In the genomic region with DNA sequence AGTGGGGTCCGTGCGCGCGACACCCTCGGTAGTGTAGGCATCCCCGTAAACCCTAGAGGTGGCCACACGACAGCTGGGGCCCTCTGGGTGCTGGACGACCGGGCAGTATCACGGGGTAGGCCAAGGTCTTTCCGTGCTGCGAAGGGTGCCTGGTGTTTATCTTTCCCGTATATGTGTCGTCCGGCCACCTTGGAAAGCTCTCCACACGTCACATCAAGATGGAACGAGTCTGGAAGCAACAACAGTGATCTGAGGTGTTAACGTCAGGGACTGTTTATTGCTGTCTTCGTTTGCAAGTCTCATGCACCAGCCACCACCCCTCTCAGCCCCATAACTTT, we compare ENCODE assay signal across 9 mouse cellular contexts. TPM values are rescaled to one million over a fixed set of nuclear protein-coding genes. Genes with fewer than 3 reads are reported as not detected.
DNase-seq lines count a peak whose midpoint lies in the region; ATAC-seq and TF ChIP-seq lines count a peak whose summit lies in the region.
"Had no signal": no experiment of that assay in that cellular context is flagged by ENCODE, and none has a peak within 500 bp of the region (broad histone marks: within the 10 kb centered on the region; RNA-seq: fewer than 3 reads in every experiment).

No protein-coding gene starts in this region.

- DNase-seq in gastrocnemius, postnatal 25 days, result peak; percentile 18
- no peak for DNase-seq in gastrocnemius, postnatal 10 days
- no peak for DNase-seq in kidney, adult 9 months
- no peak for DNase-seq in right cerebral cortex, postnatal 14 days

- no peak for TF ChIP-seq CTCF in small intestine, adult 2 months (IDR thresholded peaks at IDR 0.05; ENCODE audit: extremely low read depth, insufficient read length, insufficient replicate concordance, low read depth, low read length)

- H3K4me2 ChIP-seq in limb, embryonic 15.5 days, result peak overlapping the region; percentile 76

- no peaks in the 10 kb centered on the region for H3K27me3 ChIP-seq in erythroblast, embryonic 14.5 days (ENCODE audit: control insufficient read depth)
- H3K27me3 ChIP-seq in limb, embryonic 15.5 days, result no peaks in the 10 kb centered on the region
- H3K27me3 ChIP-seq in small intestine, adult 2 months (ENCODE audit: control insufficient read depth, insufficient read depth, low read length), result no peaks in the 10 kb centered on the region
- H3K27me3 ChIP-seq: Patski had no signal

- ATAC-seq in CD4-positive, CD25-positive, alpha-beta regulatory T cell, adult 4 months, result peak; percentile 21
- ATAC-seq in limb, embryonic 15.5 days (ENCODE audit: insufficient number of reproducible peaks, low FRiP score, low TSS enrichment, low read depth), result no peak

- no peaks in the 10 kb centered on the region for H3K9me3 ChIP-seq in erythroblast, embryonic 14.5 days (ENCODE audit: control insufficient read depth, low read length)
- no peaks in the 10 kb centered on the region for H3K9me3 ChIP-seq in limb, embryonic 15.5 days

- TF ChIP-seq POLR2A in small intestine, adult 2 months (IDR thresholded peaks at IDR 0.05; ENCODE audit: low read depth, low read length), result no peak

- H3K9ac ChIP-seq in limb, embryonic 15.5 days, result peak overlapping the region; percentile 91

- under 1% methylated on average over 19 of the region's 19 CpGs for WGBS in limb, embryonic 15.5 days
- under 1% methylated on average over 19 of the region's 19 CpGs for WGBS in small intestine, adult 2 months

- peak overlapping the region; percentile 99 for H3K27ac ChIP-seq in limb, embryonic 15.5 days
- H3K27ac ChIP-seq in small intestine, adult 2 months (ENCODE audit: insufficient read depth, low read depth, low read length), result peak overlapping the region; percentile 87

- H3K4me1 ChIP-seq in erythroblast, embryonic 14.5 days (ENCODE audit: control insufficient read depth), result peaks cover 52% of the 10 kb centered on the region
- peaks cover 10% of the 10 kb centered on the region; the same call in 1 of the 2 replicates for H3K4me1 ChIP-seq in limb, embryonic 15.5 days
- peaks cover 2% of the 10 kb centered on the region for H3K4me1 ChIP-seq in small intestine, adult 2 months (ENCODE audit: control insufficient read depth, insufficient read depth, insufficient read length, low read length)

- peaks cover 27% of the 10 kb centered on the region for H3K36me3 ChIP-seq in erythroblast, embryonic 14.5 days (ENCODE audit: control insufficient read depth)
- no peaks in the 10 kb centered on the region for H3K36me3 ChIP-seq in limb, embryonic 15.5 days
- peaks cover 3% of the 10 kb centered on the region; the same call in 1 of the 2 replicates for H3K36me3 ChIP-seq in small intestine, adult 2 months (ENCODE audit: control insufficient read depth, insufficient read depth, low read length)

- peak overlapping the region; percentile 79 for H3K4me3 ChIP-seq in erythroblast, embryonic 14.5 days (replicated peaks)
- peak overlapping the region; percentile 95 for H3K4me3 ChIP-seq in limb, embryonic 15.5 days
- H3K4me3 ChIP-seq in small intestine, adult 2 months (ENCODE audit: low read depth, low read length), result peak overlapping the region; percentile 67

RNA-seq across cellular contexts. Expression of gene Ssu72, which starts 1.0 kb away (rescaled TPM):
- total RNA-seq in gastrocnemius, postnatal 25 days (2021), result 10 to 100 TPM; 32.4 to 36.3 TPM
- total RNA-seq in gastrocnemius, postnatal 10 days (2021), result 10 to 100 TPM; 50.8 to 51.4 TPM
- 100 to 1,000 TPM; 153 to 164 TPM for polyA plus RNA-seq in CD4-positive, CD25-positive, alpha-beta regulatory T cell, adult 4 months (2017; shearing (Covaris generic))
- polyA plus RNA-seq in erythroblast, embryonic 14.5 days (2012), result 0.83 and 1.1 TPM in 2 replicates
- polyA plus RNA-seq in limb, embryonic 15.5 days (2015; fragmentation: Nextera tagmentation; extraction: Ambion mirVana), result 132 and 139 TPM in 2 replicates
- 87.2 and 140 TPM in 2 replicates for polyA plus RNA-seq in small intestine, adult 2 months (2012; rRNA removed)

RNA-seq across cellular contexts. Expression of gene Fndc10, which starts 11.4 kb away (rescaled TPM):
- total RNA-seq in gastrocnemius, postnatal 25 days (2021), result 1 to 10 TPM; 1.5 to 1.7 TPM
- total RNA-seq in gastrocnemius, postnatal 10 days (2021), result 1 to 10 TPM; 5.8 to 7.9 TPM
- 1 to 10 TPM in 1 of 2 experiments, under 1 TPM in 1; 0.59 to 1.4 TPM for polyA plus RNA-seq in CD4-positive, CD25-positive, alpha-beta regulatory T cell, adult 4 months (2017; shearing (Covaris generic))
- 0.02 TPM in 1 of 2 replicates, not detected in the other for polyA plus RNA-seq in erythroblast, embryonic 14.5 days (2012)
- 11.1 and 11.5 TPM in 2 replicates for polyA plus RNA-seq in limb, embryonic 15.5 days (2015; fragmentation: Nextera tagmentation; extraction: Ambion mirVana)
- polyA plus RNA-seq in small intestine, adult 2 months (2012; rRNA removed), result 12.5 and 24.0 TPM in 2 replicates

RNA-seq across cellular contexts. Expression of gene Tmem240, which starts 29.0 kb away (rescaled TPM):
- total RNA-seq in gastrocnemius, postnatal 25 days (2021), result under 1 TPM; 0.26 to 0.27 TPM
- total RNA-seq in gastrocnemius, postnatal 10 days (2021), result 1 to 10 TPM in 1 of 2 experiments, under 1 TPM in 1; 0.49 to 1.0 TPM
- under 1 TPM in 1 of 2 experiments, not detected in 1; 0.24 TPM for polyA plus RNA-seq in CD4-positive, CD25-positive, alpha-beta regulatory T cell, adult 4 months (2017; shearing (Covaris generic))
- polyA plus RNA-seq in erythroblast, embryonic 14.5 days (2012), result 0.01 and 0.06 TPM in 2 replicates
- 0.94 and 1.3 TPM in 2 replicates for polyA plus RNA-seq in limb, embryonic 15.5 days (2015; fragmentation: Nextera tagmentation; extraction: Ambion mirVana)
- polyA plus RNA-seq in small intestine, adult 2 months (2012; rRNA removed), result 0.53 and 0.80 TPM in 2 replicates

RNA-seq across cellular contexts. Expression of gene Mib2, which starts 36.6 kb away (rescaled TPM):
- 10 to 100 TPM; 14.4 to 14.5 TPM for total RNA-seq in gastrocnemius, postnatal 25 days (2021)
- total RNA-seq in gastrocnemius, postnatal 10 days (2021), result 10 to 100 TPM; 13.2 to 16.8 TPM
- 1 to 10 TPM; 4.8 to 5.1 TPM for polyA plus RNA-seq in CD4-positive, CD25-positive, alpha-beta regulatory T cell, adult 4 months (2017; shearing (Covaris generic))
- polyA plus RNA-seq in erythroblast, embryonic 14.5 days (2012), result 0.69 and 0.71 TPM in 2 replicates
- polyA plus RNA-seq in limb, embryonic 15.5 days (2015; fragmentation: Nextera tagmentation; extraction: Ambion mirVana), result 30.1 and 34.3 TPM in 2 replicates
- polyA plus RNA-seq in small intestine, adult 2 months (2012; rRNA removed), result 46.3 and 85.4 TPM in 2 replicates

RNA-seq across cellular contexts. Expression of gene Mmp23, which starts 52.4 kb away (rescaled TPM):
- 1 to 10 TPM; 3.0 to 5.0 TPM for total RNA-seq in gastrocnemius, postnatal 25 days (2021)
- 10 to 100 TPM; 18.3 to 22.2 TPM for total RNA-seq in gastrocnemius, postnatal 10 days (2021)
- not detected for polyA plus RNA-seq in CD4-positive, CD25-positive, alpha-beta regulatory T cell, adult 4 months (2017; shearing (Covaris generic))
- polyA plus RNA-seq in erythroblast, embryonic 14.5 days (2012), result not detected in 2 replicates
- 23.7 and 36.9 TPM in 2 replicates for polyA plus RNA-seq in limb, embryonic 15.5 days (2015; fragmentation: Nextera tagmentation; extraction: Ambion mirVana)
- 32.6 and 55.1 TPM in 2 replicates for polyA plus RNA-seq in small intestine, adult 2 months (2012; rRNA removed)

Comparison
In these comparisons a context has a peak if more than half of its experiments do, and no peak if none do; other contexts are left out.
1. RNA of gene Ssu72, which starts 1.0 kb away (polyA plus RNA-seq): 153 to 164 TPM in CD4-positive, CD25-positive, alpha-beta regulatory T cell, adult 4 months, 87.2 to 140 TPM in small intestine, adult 2 months and 132 to 139 TPM in limb, embryonic 15.5 days; 0.83 to 1.1 TPM in erythroblast, embryonic 14.5 days; every median in the first group is over 10 times any median in the second.
2. Peak in every context shown above with its lines, with median percentiles within 50 percentile points of each other: H3K4me3 ChIP-seq.